Mouse (Mus musculus) intestine, embryonic 14.5 days (tissue): ENCODE results near the gene Rab5c. TPM values are rescaled to one million over a fixed set of nuclear protein-coding genes. Genes with fewer than 3 reads are reported as not detected.

ENCODE experiments used
- ATAC-seq: fragments of 200-750 bp; cut with Nextera tagmentation; replicated peaks from 2 replicates; pipeline ENCODE4 v1.8.0; 2017; ENCODE audit warnings: low read depth, moderate number of reproducible peaks, moderate TSS enrichment, moderate library complexity; ENCODE audit not compliant: low FRiP score, low TSS enrichment
- DNase-seq: peaks from one replicate; pipeline ENCODE4 v3.0.0-alpha.2; 2018; ENCODE audit warnings: low spot score
- H3K27ac ChIP-seq: fragments of 300-500 bp; sonication (generic); 2 replicates; pipeline ENCODE4 v1.5.1; 2014; ENCODE audit warnings: low read depth, mild to moderate bottlenecking, control low read depth
- H3K27me3 ChIP-seq: fragments of 300-500 bp; sonication (generic); replicated peaks from 2 replicates; pipeline ENCODE4 v1.6.1; 2014; ENCODE audit warnings: low read length, control low read depth; ENCODE audit not compliant: control insufficient read depth, insufficient read depth
- H3K36me3 ChIP-seq: fragments of 300-500 bp; sonication (generic); 2 replicates; pipeline ENCODE4 v1.6.1; 2014; ENCODE audit warnings: low read length, control low read depth; ENCODE audit not compliant: control insufficient read depth, insufficient read depth
- H3K4me1 ChIP-seq: fragments of 300-500 bp; sonication (generic); replicated peaks from 2 replicates; pipeline ENCODE4 v1.6.1; 2014; ENCODE audit warnings: low read length, control low read depth, mixed read lengths; ENCODE audit not compliant: control insufficient read depth, insufficient read depth
- H3K4me2 ChIP-seq: fragments of 300-500 bp; sonication (generic); 2 replicates; pipeline ENCODE4 v1.6.1; 2014; ENCODE audit warnings: low read length
- H3K4me3 ChIP-seq: fragments of 300-500 bp; sonication (generic); 2 replicates; pipeline ENCODE4 v1.5.1; 2014; ENCODE audit warnings: low read depth, low read length, control low read depth, mixed read lengths
- H3K9ac ChIP-seq: fragments of 300-500 bp; sonication (generic); 2 replicates; pipeline ENCODE4 v1.6.1; 2014; ENCODE audit warnings: mild to moderate bottlenecking, low read length
- H3K9me3 ChIP-seq: fragments of 300-500 bp; sonication (generic); 2 replicates; pipeline ENCODE4 v1.6.1; 2016; ENCODE audit warnings: low read length, control low read depth; ENCODE audit not compliant: control insufficient read depth
- WGBS: fragments of 180-500 bp; shearing (Covaris S2); extraction: QIAGEN DNeasy Blood & Tissue Kit; methylation state at CpG from one replicate; pipeline ENCODE4 v1.1.7; 2014; 5-methylcytosine and 5-hydroxymethylcytosine counted together
- polyA plus RNA-seq: library from polyadenylated mRNA; unstranded; fragments of >200 nt; fragmentation: Nextera tagmentation; extraction: Ambion mirVana; gene quantifications from 2 replicates; pipeline ENCODE4 v1.2.1, GENCODE M21; 2014

The Rab5c gene
- polyA plus RNA-seq, 1 experiment from 2014 or later: 63.0 TPM

- 70% methylated on average over 7 of the region's 7 CpGs for WGBS
- no peaks in the 10 kb centered on the region for H3K36me3 ChIP-seq
- H3K27ac ChIP-seq: no peak overlapping the region
- no peak for DNase-seq
- no peak for ATAC-seq
- no peak overlapping the region for H3K9ac ChIP-seq
- H3K4me1 ChIP-seq: peaks cover 7% of the 10 kb centered on the region; the same call in 1 of the 2 replicates
- no peaks in the 10 kb centered on the region for H3K9me3 ChIP-seq
- H3K27me3 ChIP-seq: peaks cover 16% of the 10 kb centered on the region
- no peak overlapping the region for H3K4me3 ChIP-seq
- H3K4me2 ChIP-seq: no peak overlapping the region
Observed at GRCm38 (mm10) chr11:100690389-100690788, 47.6 kb downstream of the Rab5c start.

- no peak overlapping the region for H3K27ac ChIP-seq
- no peaks in the 10 kb centered on the region for H3K9me3 ChIP-seq
- no peak for DNase-seq
- H3K4me3 ChIP-seq: no peak overlapping the region
- peaks cover 7% of the 10 kb centered on the region; the same call in 1 of the 2 replicates for H3K4me1 ChIP-seq
- H3K27me3 ChIP-seq: peaks cover 16% of the 10 kb centered on the region
- no peaks in the 10 kb centered on the region for H3K36me3 ChIP-seq
- ATAC-seq: no peak
- 80% methylated on average over 4 of the region's 4 CpGs for WGBS
- no peak overlapping the region for H3K9ac ChIP-seq
- H3K4me2 ChIP-seq: no peak overlapping the region
Observed at GRCm38 (mm10) chr11:100688443-100688842, 49.6 kb downstream of the Rab5c start.

DNA sequence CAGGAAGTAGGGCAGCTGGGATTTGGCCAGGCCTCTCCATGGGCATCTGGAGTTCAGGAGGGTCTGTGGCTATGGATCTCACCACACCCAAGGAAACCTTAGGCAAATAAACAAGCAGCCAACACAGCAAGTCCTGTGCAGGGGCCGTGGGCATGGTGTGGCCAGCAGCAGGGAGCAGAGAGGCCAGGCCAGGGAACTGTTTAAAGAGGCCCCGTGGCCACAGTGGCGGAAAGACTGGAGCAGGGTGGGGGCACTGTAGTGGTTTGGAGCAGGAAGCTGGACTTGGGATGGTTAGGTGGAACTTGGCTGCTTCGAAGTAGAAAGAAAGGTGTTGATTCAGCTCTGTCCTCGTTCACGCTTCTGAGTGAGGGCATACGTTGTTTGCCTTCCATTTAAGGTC lies 50.8 kb downstream of the Rab5c start:
- no peak for ATAC-seq
- H3K4me3 ChIP-seq: no peak overlapping the region
- H3K4me2 ChIP-seq: no peak overlapping the region
- no peak for DNase-seq
- peaks cover 7% of the 10 kb centered on the region; the same call in 1 of the 2 replicates for H3K4me1 ChIP-seq
- no peak overlapping the region for H3K9ac ChIP-seq
- WGBS: 75% methylated on average over 7 of the region's 7 CpGs
- peaks cover 11% of the 10 kb centered on the region for H3K27me3 ChIP-seq
- no peak overlapping the region for H3K27ac ChIP-seq
- H3K9me3 ChIP-seq: no peaks in the 10 kb centered on the region
- H3K36me3 ChIP-seq: no peaks in the 10 kb centered on the region

DNA sequence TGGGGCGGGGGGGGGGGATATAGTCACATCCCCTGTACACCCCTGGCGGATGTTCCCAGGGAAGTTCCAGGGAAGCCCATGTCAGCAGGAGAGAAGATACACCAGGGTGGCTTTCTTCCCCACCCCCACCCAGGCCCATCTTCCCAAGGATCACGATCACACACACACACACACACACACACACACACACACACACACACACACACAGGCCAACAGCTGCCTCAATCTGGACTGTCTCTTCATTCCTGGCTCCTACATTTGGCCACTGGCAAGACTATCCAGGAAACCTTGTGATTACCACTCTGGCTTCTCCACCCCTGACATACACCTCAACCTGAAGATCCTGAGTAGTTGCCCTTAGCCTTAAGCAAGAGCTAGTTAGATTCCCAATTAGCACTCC lies 52.6 kb downstream of the Rab5c start:
- Histone ChIP-seq H3K4me3 (no peak overlapping the region), H3K27ac (no peak overlapping the region), H3K4me2 (no peak overlapping the region), H3K36me3 (no peaks in the 10 kb centered on the region), H3K27me3 (peaks cover 1% of the 10 kb centered on the region; the same call in 1 of the 2 replicates), H3K9me3 (no peaks in the 10 kb centered on the region), H3K9ac (no peak overlapping the region), H3K4me1 (no peaks in the 10 kb centered on the region)
- DNase-seq (no peak), ATAC-seq (no peak)
- 66% methylated on average over 3 of the region's 3 CpGs for WGBS

DNA sequence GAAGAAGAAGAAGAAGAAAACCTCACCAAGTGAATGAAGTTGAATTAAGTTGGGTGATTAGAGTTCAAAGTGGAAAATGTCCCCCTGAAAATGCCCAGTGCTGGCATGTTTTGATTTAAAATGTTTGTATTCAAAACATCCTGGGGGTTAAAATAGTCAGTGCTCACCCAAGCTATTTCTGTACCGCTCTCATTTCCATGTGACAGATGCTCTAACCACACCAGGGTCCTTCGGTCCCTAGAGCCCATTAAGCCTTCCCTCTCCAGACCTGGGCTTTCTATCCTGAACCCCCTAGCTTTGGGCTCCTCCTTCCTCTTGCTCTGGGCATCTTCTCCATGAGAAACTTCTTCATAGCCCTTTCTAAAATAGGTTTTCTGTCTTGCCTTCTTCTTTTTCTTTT lies 53.9 kb downstream of the Rab5c start:
- no peaks in the 10 kb centered on the region for H3K36me3 ChIP-seq
- no peak overlapping the region for H3K4me2 ChIP-seq
- no peaks in the 10 kb centered on the region for H3K9me3 ChIP-seq
- DNase-seq (no peak), ATAC-seq (no peak)
- no peak overlapping the region for H3K9ac ChIP-seq
- 83% methylated on average over 2 of the region's 2 CpGs for WGBS
- H3K27me3 ChIP-seq: no peaks in the 10 kb centered on the region
- no peaks in the 10 kb centered on the region for H3K4me1 ChIP-seq
- no peak overlapping the region for H3K27ac ChIP-seq
- H3K4me3 ChIP-seq: no peak overlapping the region

GRCm38 (mm10) chr11:100682526-100682925 lies 55.5 kb downstream of the Rab5c start:
- Histone ChIP-seq H3K9ac (no peak overlapping the region), H3K4me2 (no peak overlapping the region), H3K4me1 (no peaks in the 10 kb centered on the region), H3K9me3 (no peaks in the 10 kb centered on the region), H3K27ac (no peak overlapping the region), H3K27me3 (no peaks in the 10 kb centered on the region), H3K36me3 (no peaks in the 10 kb centered on the region), H3K4me3 (no peak overlapping the region)
- 76% methylated on average over 5 of the region's 5 CpGs for WGBS
- ATAC-seq (no peak), DNase-seq (no peak)

DNA sequence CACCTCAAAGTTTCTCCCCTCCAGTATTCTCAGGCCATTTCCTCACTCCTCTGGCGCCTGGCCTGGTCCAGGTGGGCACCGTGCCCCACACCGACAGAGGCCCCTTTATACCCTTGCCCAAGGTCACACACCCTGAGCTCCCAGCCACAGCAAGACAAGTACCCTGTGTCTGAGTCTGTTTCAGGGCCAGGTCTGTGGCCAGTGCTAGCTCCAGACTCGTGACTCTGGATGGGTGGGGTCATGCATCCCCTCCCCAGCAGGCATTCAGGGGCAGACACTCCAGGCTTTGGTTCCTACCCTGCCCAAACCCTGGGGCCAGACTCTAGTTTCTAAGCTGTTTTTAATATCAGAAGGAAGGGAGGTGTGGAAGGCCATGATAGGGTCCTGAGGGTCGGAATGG lies 56.2 kb downstream of the Rab5c start:
- Histone ChIP-seq H3K27ac (no peak overlapping the region), H3K27me3 (no peaks in the 10 kb centered on the region), H3K4me2 (no peak overlapping the region), H3K36me3 (no peaks in the 10 kb centered on the region), H3K9me3 (no peaks in the 10 kb centered on the region), H3K4me3 (no peak overlapping the region), H3K4me1 (no peaks in the 10 kb centered on the region), H3K9ac (no peak overlapping the region)
- no peak for ATAC-seq
- WGBS: 78% methylated on average over 5 of the region's 5 CpGs
- no peak for DNase-seq

DNA sequence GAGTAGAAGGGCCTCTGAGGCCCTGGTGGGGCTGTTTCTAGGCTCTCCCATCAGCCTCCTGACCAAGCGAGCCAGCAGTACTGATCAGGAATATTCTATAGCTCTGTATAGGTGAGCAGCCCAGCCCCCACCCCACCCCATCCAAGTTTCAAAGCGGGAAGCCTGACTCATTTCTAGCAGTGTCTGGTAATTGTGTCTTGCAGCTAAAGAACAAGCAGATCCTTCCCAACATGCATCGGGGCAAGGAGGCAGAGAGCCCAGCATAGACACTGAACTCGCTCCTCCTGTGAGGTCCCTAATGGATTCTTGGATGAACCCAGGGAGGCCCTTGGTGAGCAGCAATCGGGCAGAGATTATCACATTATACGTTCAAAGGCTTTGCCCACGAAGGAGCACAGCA lies 60.2 kb downstream of the Rab5c start:
- 45% methylated on average over 7 of the region's 7 CpGs for WGBS
- Histone ChIP-seq H3K36me3 (no peaks in the 10 kb centered on the region), H3K9me3 (no peaks in the 10 kb centered on the region), H3K4me3 (no peak overlapping the region), H3K4me1 (no peaks in the 10 kb centered on the region), H3K4me2 (no peak overlapping the region), H3K27ac (no peak overlapping the region), H3K27me3 (peaks cover 16% of the 10 kb centered on the region), H3K9ac (no peak overlapping the region)
- DNase-seq: no peak
- ATAC-seq: no peak

DNA sequence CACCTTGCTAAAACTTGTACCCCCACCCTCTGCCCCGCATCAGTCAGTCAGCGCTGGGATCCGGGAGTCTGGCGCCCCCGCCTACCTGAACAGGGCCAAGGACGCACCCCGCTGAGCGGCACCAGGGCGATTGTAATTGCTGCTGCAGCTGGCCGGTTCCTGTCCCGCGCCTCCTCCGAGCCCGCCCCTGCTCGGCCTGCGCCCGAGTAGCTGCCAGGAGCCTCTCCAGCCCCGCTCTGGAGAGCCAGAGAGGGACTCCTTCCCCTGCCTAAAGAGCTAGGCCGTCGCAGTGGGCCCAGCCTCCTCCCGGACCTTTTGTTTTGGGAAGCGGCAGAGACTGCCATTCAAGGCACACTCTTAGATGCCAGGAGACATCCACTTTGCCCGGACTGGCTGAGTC lies 64.8 kb downstream of the Rab5c start:
- WGBS: 4% methylated on average over 23 of the region's 23 CpGs
- no peak for ATAC-seq
- H3K4me2 ChIP-seq: peak overlapping the region; percentile 30

More for the DNA sequence above, 64.8 kb downstream of the Rab5c start:
- Histone ChIP-seq H3K9me3 (no peaks in the 10 kb centered on the region), H3K27me3 (peaks cover 19% of the 10 kb centered on the region), H3K4me1 (no peaks in the 10 kb centered on the region), H3K36me3 (no peaks in the 10 kb centered on the region), H3K4me3 (peak overlapping the region; percentile 10; the same call in 1 of the 2 replicates), H3K9ac (peak overlapping the region; percentile 25; the same call in 1 of the 2 replicates), H3K27ac (no peak overlapping the region)
- peak; percentile 60 for DNase-seq
